Mouse (Mus musculus) testis, adult 2 months (tissue): ENCODE data around the gene Prkn. TPM values are rescaled to one million over a fixed set of nuclear protein-coding genes. Genes with fewer than 3 reads are reported as not detected.
"Not testable (repeated sequence)": the region's sequence is repeated elsewhere in the genome, so short reads cannot be mapped to it uniquely, and the experiment has no call there.

Source experiments
- H3K27ac ChIP-seq: fragments of 200-500 bp; 2 replicates; pipeline ENCODE4 v1.5.1; 2012; ENCODE audit warnings: low read depth, low read length; ENCODE audit not compliant: control insufficient read depth, insufficient read depth
- H3K27me3 ChIP-seq: fragments of 200-500 bp; 2 replicates; pipeline ENCODE4 v1.6.1; 2012; ENCODE audit warnings: mild to moderate bottlenecking, low read length, moderate library complexity; ENCODE audit not compliant: control insufficient read depth, insufficient read depth
- H3K36me3 ChIP-seq: fragments of 200-500 bp; 2 replicates; pipeline ENCODE4 v1.6.1; 2012; ENCODE audit warnings: mild to moderate bottlenecking, low read length; ENCODE audit not compliant: control insufficient read depth, insufficient read depth
- H3K4me1 ChIP-seq: fragments of 200-500 bp; 2 replicates; pipeline ENCODE4 v1.6.1; 2012; ENCODE audit warnings: low read length; ENCODE audit not compliant: control insufficient read depth, insufficient read depth
- H3K4me3 ChIP-seq: fragments of 200-500 bp; 2 replicates; pipeline ENCODE4 v1.5.1; 2012; ENCODE audit warnings: low read depth, mild to moderate bottlenecking, low read length, moderate library complexity, mixed read lengths; ENCODE audit not compliant: control insufficient read depth
- CTCF ChIP-seq: fragments of 200-500 bp; IDR thresholded peaks from 2 replicates; pipeline ENCODE4 v1.5.1; 2012; ENCODE audit warnings: low read depth, mild to moderate bottlenecking, inconsistent platforms, low read length, moderate library complexity; ENCODE audit not compliant: control insufficient read depth, insufficient read depth, insufficient replicate concordance
- POLR2A ChIP-seq: fragments of 200-500 bp; IDR thresholded peaks from 2 replicates; pipeline ENCODE4 v1.6.1; 2012; ENCODE audit warnings: low read depth, mild to moderate bottlenecking, inconsistent platforms, low read length, moderate library complexity; ENCODE audit not compliant: control insufficient read depth
- polyA plus RNA-seq: library from polyadenylated mRNA; depleted of rRNA; stranded (reverse); fragments of >200 nt; gene quantifications from 2 replicates; pipeline ENCODE4 v1.2.3, GENCODE M21; 2012

Gene Prkn
- polyA plus RNA-seq, 1 experiment = 13.2 TPM

- Histone ChIP-seq H3K4me1 (no peaks in the 10 kb centered on the region), H3K4me3 (no peak overlapping the region), H3K36me3 (no peaks in the 10 kb centered on the region), H3K27ac (no peak overlapping the region), H3K27me3 (no peaks in the 10 kb centered on the region)
- no peak for TF ChIP-seq POLR2A
- no peak for TF ChIP-seq CTCF
These were observed 357.9 kb downstream of the Prkn start for GRCm38 (mm10) chr17:11198134-11198533.

DNA sequence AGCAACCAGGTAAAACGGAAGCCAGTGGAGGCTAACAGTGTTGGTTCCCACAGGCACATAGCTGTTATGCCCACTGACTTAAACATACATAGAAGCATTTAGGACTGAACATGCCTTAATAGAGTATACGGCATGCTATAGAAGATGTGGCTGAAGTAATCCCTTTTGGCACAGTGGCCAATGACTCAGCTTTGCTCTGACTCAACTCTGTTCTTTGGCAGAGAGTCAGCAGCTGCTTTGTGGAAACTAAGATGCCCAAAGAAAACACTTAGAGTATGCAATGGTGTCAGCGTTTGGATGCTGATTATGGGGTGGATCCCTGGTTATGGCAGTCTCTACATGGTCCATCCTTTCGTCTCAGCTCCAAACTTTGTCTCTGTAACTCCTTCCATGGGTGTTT lies 368.9 kb downstream of the Prkn start:
- H3K27me3 ChIP-seq, H3K4me1 ChIP-seq, H3K4me3 ChIP-seq, H3K36me3 ChIP-seq, H3K27ac ChIP-seq: not testable (repeated sequence)

DNA sequence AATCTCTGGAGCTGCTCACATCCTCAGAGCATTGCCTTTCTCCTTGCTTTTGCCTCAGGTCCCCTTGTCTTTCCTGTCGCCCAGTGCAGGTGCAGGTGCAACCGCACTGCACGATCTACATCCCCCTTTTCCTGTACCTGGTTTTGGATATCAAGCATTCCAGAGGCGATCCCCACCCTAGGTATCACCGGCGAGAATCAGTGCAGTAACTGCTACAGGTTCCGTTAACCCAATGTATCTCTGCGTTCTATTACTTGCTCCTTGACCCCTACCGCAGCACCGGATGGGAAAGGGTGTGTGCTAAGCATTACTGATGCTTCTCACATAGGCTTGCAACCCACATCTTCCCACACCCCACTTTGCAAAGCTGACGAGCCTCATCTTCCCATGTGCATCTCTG lies 370.8 kb downstream of the Prkn start:
- no peaks in the 10 kb centered on the region for H3K36me3 ChIP-seq
- TF ChIP-seq CTCF (no peak), POLR2A (no peak)
- H3K27me3 ChIP-seq = no peaks in the 10 kb centered on the region
- no peak overlapping the region for H3K4me3 ChIP-seq
- H3K27ac ChIP-seq = no peak overlapping the region
- 0 out of 2 replicates have a peak, but pooled peaks cover 3% of the 10 kb centered on the region for H3K4me1 ChIP-seq

DNA sequence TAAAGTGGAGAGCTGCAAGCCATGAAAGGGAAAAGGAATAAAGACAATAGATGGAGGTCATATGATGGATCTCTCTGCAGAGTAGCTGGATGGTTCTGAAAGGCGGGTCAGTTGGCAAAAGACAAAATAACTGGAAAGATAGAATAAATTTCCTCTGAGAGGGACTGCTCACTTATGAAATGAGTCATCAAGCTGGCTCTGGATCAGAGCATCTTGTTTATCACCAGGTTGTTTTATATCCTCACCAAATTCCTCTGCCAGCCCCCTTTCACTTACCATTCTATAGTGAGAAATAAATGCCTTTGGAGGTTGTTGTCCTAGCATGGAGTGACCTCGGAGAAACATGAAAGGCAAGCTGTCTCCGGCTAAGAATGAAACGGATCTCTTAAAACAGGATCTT lies 371.4 kb downstream of the Prkn start:
- TF ChIP-seq POLR2A = no peak
- TF ChIP-seq CTCF = no peak
- no peaks in the 10 kb centered on the region for H3K36me3 ChIP-seq
- H3K27ac ChIP-seq = no peak overlapping the region
- H3K4me3 ChIP-seq = no peak overlapping the region
- 0 out of 2 replicates have a peak, but pooled peaks cover 3% of the 10 kb centered on the region for H3K4me1 ChIP-seq
- H3K27me3 ChIP-seq = no peaks in the 10 kb centered on the region

DNA sequence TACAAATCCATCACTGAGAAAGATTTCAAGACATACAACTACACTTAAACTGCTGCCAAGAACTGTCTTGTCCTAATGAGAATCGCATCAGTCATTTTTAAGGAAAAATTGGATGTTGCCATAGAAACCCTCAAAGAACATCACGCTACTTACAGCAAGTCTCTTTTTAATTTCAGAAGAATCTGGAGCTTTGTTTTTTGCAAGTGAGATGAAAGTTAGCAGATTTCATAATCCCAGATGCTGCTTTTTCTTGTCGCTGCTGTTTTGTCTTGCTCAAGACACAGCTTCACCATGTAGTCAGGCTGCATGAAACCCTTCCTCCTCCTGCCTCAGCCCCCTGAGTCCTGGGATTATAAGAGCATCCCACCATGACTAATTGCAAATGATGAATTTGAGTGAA lies 373.5 kb downstream of the Prkn start:
- 0 out of 2 replicates have a peak, but pooled peaks cover 3% of the 10 kb centered on the region for H3K4me1 ChIP-seq
- no peak for TF ChIP-seq POLR2A
- TF ChIP-seq CTCF = no peak
- no peak overlapping the region for H3K27ac ChIP-seq
- no peaks in the 10 kb centered on the region for H3K27me3 ChIP-seq
- H3K36me3 ChIP-seq = no peaks in the 10 kb centered on the region
- no peak overlapping the region for H3K4me3 ChIP-seq

DNA sequence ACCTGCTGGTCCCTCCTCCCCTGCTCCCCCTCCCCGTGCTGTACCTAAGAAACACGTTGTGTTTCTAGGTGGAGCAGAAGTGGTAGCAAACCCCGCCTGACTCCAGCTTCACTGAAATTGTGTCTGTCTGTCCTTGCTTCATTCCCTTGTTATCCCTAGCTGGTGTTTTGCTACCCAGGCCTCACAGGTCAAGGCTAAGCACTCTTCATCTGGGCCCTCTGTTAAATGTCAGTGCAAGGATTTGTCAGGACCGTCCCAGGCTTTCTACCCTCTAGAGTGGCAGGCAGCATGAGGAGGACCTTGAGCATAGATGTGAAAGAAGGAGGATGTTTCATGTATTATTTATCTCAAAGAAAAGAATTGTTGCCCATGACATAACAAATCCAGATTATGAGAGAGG lies 388.8 kb downstream of the Prkn start:
- H3K36me3 ChIP-seq = no peaks in the 10 kb centered on the region
- H3K4me3 ChIP-seq = no peak overlapping the region
- no peak overlapping the region for H3K27ac ChIP-seq
- no peak for TF ChIP-seq POLR2A
- TF ChIP-seq CTCF = no peak
- peaks cover 3% of the 10 kb centered on the region; the same call in 1 of the 2 replicates for H3K4me1 ChIP-seq
- H3K27me3 ChIP-seq = no peaks in the 10 kb centered on the region

GRCm38 (mm10) chr17:11229426-11229825 lies 389.2 kb downstream of the Prkn start:
- Histone ChIP-seq H3K27me3 (no peaks in the 10 kb centered on the region), H3K36me3 (no peaks in the 10 kb centered on the region), H3K4me1 (peaks cover 3% of the 10 kb centered on the region; the same call in 1 of the 2 replicates), H3K27ac (no peak overlapping the region), H3K4me3 (no peak overlapping the region)
- TF ChIP-seq CTCF = no peak
- no peak for TF ChIP-seq POLR2A

GRCm38 (mm10) chr17:11230604-11231395 lies 390.6 kb downstream of the Prkn start:
- no peak overlapping the region for H3K27ac ChIP-seq
- H3K36me3 ChIP-seq = no peaks in the 10 kb centered on the region
- TF ChIP-seq POLR2A = no peak
- TF ChIP-seq CTCF = no peak
- no peak overlapping the region for H3K4me3 ChIP-seq
- no peaks in the 10 kb centered on the region for H3K27me3 ChIP-seq
- peaks cover 3% of the 10 kb centered on the region; the same call in 1 of the 2 replicates for H3K4me1 ChIP-seq
